Mouse (Mus musculus) spleen, postnatal 14 days (tissue): ENCODE data around the gene Olfr967.
"Not testable (repeated sequence)": the region's sequence is repeated elsewhere in the genome, so short reads cannot be mapped to it uniquely, and the experiment has no call there.

Source experiments
- DNase-seq, 2 experiments: peaks; one replicate each; pipeline ENCODE4 v3.0.0; 2021 to 2022; ENCODE audit warnings: low spot score in 2 of 2

Olfr967 gene

GRCm38 (mm10) chr9:39745949-39746348 lies at the start of gene Olfr967:
Gene Olfr967 (plus strand): TSS chr9:39746249.
- no peak for DNase-seq

- not testable (repeated sequence) for DNase-seq
Observed at GRCm38 (mm10) chr9:39701123-39701522, 44.9 kb upstream of the Olfr967 start.

GRCm38 (mm10) chr9:39707017-39707416 lies 39.0 kb upstream of the Olfr967 start, which contains the start of gene Olfr149:
Gene Olfr149 (minus strand): TSS chr9:39707117.
- no peak for DNase-seq

GRCm38 (mm10) chr9:39708958-39709357 lies 37.1 kb upstream of the Olfr967 start:
- no peak for DNase-seq

- no peak for DNase-seq
Observed at GRCm38 (mm10) chr9:39711053-39711452, 35.0 kb upstream of the Olfr967 start, which contains the start of gene Olfr965. Gene Olfr965 (plus strand): TSS chr9:39711353.

GRCm38 (mm10) chr9:39730678-39731077 lies 15.4 kb upstream of the Olfr967 start, which contains the start of gene Olfr150:
Gene Olfr150 (plus strand): TSS chr9:39730978.
- no peak for DNase-seq

GRCm38 (mm10) chr9:39740741-39741140 lies 5.3 kb upstream of the Olfr967 start:
- no peak for DNase-seq

- no peak for DNase-seq
Observed at GRCm38 (mm10) chr9:39746428-39746827, 379 bp downstream of the Olfr967 start.

GRCm38 (mm10) chr9:39783153-39783552 lies 37.1 kb downstream of the Olfr967 start, which contains the start of gene Olfr968:
Gene Olfr968 (minus strand): TSS chr9:39783253.
- DNase-seq, result no peak

GRCm38 (mm10) chr9:39790558-39790957 lies 44.5 kb downstream of the Olfr967 start, which contains the start of gene Olfr969:
Gene Olfr969 (plus strand): TSS chr9:39790945.
- no peak for DNase-seq
